Mouse (Mus musculus): ENCODE results near the gene Irf3.

GRCm38 (mm10) chr7:45017242-45018061 is 20.0 kb downstream of the Irf3 start, which contains the start of gene Rras:
- TF ChIP-seq CHD2 (IDR thresholded peaks at IDR 0.05; ENCODE audit: low read depth, low read length) (no peak), ZNF384 (IDR thresholded peaks at IDR 0.05; ENCODE audit: low read depth, low read length) (no peak), HCFC1 (IDR thresholded peaks at IDR 0.05; ENCODE audit: borderline replicate concordance, insufficient read depth, low read length) (no peak)
